Mouse (Mus musculus) ES-Bruce4 (cell line): ENCODE data around the gene 1700037H04Rik. TPM values are rescaled to one million over a fixed set of nuclear protein-coding genes. Genes with fewer than 3 reads are reported as not detected.
A peak's percentile ranks its signal among the peaks of the same experiment; 100 is the strongest.

Experiments used
- H3K27ac ChIP-seq: 2 replicates; pipeline ENCODE4 v1.5.1; 2012; ENCODE audit warnings: low read length, inconsistent platforms; ENCODE audit not compliant: insufficient read depth
- H3K27me3 ChIP-seq: 2 replicates; pipeline ENCODE4 v1.6.1; 2012; ENCODE audit warnings: mild to moderate bottlenecking, low read length, inconsistent platforms; ENCODE audit not compliant: control insufficient read depth, poor library complexity, insufficient read depth, severe bottlenecking
- H3K36me3 ChIP-seq: 2 replicates; pipeline ENCODE4 v1.6.1; 2012; ENCODE audit warnings: inconsistent platforms, mild to moderate bottlenecking, low read length, moderate library complexity; ENCODE audit not compliant: control insufficient read depth, poor library complexity, insufficient read depth, severe bottlenecking
- H3K4me1 ChIP-seq: one replicate; pipeline ENCODE4 v1.8.1; 2011; ENCODE audit warnings: low read length; ENCODE audit not compliant: control insufficient read depth, insufficient read depth
- H3K4me3 ChIP-seq: 2 replicates; pipeline ENCODE4 v1.5.1; 2011; ENCODE audit warnings: low read depth, mild to moderate bottlenecking, low read length
- H3K9ac ChIP-seq: 2 replicates; pipeline ENCODE4 v1.6.1; 2012; ENCODE audit warnings: low read depth, mild to moderate bottlenecking, inconsistent platforms; ENCODE audit not compliant: poor library complexity, severe bottlenecking
- H3K9me3 ChIP-seq: replicated peaks from 2 replicates; pipeline ENCODE4 v1.6.1; 2012; ENCODE audit warnings: mild to moderate bottlenecking, low read length, inconsistent platforms; ENCODE audit not compliant: control insufficient read depth, poor library complexity, insufficient read depth, severe bottlenecking
- CTCF ChIP-seq: IDR thresholded peaks from one replicate; pipeline ENCODE4 v1.8.1; 2011; ENCODE audit warnings: low read depth, low read length
- EP300 ChIP-seq: IDR thresholded peaks from 2 replicates; pipeline ENCODE4 v1.6.1; 2011; ENCODE audit warnings: low read depth, low read length; ENCODE audit not compliant: insufficient read depth
- POLR2A ChIP-seq: IDR thresholded peaks from one replicate; pipeline ENCODE4 v1.8.1; 2011; ENCODE audit warnings: low read length; ENCODE audit not compliant: insufficient read depth
- polyA plus RNA-seq: library from polyadenylated mRNA; stranded (reverse); fragments of >200 nt; gene quantifications from 2 replicates; pipeline ENCODE4 v1.2.4, GENCODE M21; 2011; ENCODE audit warnings: low read depth; ENCODE audit not compliant: missing spikeins, insufficient read depth, insufficient read length

Gene 1700037H04Rik
- polyA plus RNA-seq, 1 experiment = 79.8 TPM

DNA sequence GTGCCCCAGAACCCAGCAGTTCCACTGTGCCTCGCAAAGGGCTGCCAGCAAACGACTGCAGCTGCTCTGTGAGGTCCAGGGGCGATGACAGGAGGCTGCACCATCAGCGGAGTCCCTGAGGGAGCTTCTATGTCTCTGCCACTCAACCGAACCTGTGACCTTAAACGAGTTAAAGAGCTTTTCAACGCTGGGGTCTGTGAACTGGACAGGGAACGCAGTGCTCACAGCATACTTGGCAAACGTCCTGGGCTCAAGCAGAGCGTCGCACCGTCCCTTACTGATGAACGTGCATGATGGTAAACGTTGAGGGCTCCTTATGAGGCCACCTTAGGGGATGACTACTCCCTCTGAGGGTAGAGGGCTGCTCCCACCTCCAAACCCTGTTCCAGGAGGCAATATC lies 26.5 kb upstream of the 1700037H04Rik start:
- Histone ChIP-seq H3K36me3 (no peaks in the 10 kb centered on the region), H3K4me3 (peak overlapping the region; percentile 36), H3K9ac (0 out of 2 replicates have a peak overlapping the region, but pooled peaks have one; percentile 76), H3K4me1 (peaks cover 3% of the 10 kb centered on the region), H3K27ac (no peak overlapping the region), H3K9me3 (no peaks in the 10 kb centered on the region), H3K27me3 (no peaks in the 10 kb centered on the region)
- no peak for TF ChIP-seq POLR2A
- TF ChIP-seq CTCF = no peak
- no peak for TF ChIP-seq EP300

DNA sequence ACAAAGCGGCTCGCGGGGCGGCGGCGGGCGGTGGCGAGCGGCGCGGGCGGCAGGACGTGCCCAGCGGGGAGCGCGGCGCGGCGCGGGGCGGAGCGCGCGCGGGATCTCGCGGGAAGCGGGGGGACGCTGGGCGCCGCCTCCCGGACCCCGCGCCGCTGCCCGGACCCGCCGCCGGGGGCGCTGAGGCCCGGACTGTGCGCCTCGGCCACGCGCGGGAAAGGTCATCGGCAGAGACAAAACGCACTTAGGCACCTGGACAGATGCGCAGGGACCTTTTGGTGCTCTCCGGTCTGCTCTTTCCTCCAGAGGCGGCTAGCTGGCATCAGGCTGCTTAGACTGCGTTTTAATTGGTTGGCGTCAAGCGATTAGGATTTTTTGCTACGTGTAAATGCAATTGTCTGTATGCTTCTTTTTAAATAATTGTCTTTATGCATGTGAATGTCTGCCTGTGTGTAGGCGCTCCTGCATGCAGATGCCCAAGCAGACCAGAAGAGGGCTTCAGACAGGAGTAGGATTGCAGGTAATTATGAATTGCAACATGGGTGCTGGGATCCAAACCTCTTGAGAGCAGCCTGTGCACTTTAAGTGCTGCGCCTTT lies 20.2 kb upstream of the 1700037H04Rik start, which contains the start of gene Cenpb:
Gene Cenpb, minus strand, starts transcription at position 78 of the 598 bp plus-strand sequence.
- peaks cover 4% of the 10 kb centered on the region for H3K4me1 ChIP-seq
- peak within 1 kb of the TSS; percentile 92 for H3K4me3 ChIP-seq
- no peak within 1 kb of the TSS for H3K27ac ChIP-seq
- H3K36me3 ChIP-seq = no peaks in the 10 kb centered on the region
- H3K9me3 ChIP-seq = no peaks in the 10 kb centered on the region
- TF ChIP-seq CTCF (peak; percentile 29), EP300 (0 out of 2 replicates have a peak, but pooled peaks have one; percentile 16), POLR2A (no peak)
- no peaks in the 10 kb centered on the region for H3K27me3 ChIP-seq
- peak within 1 kb of the TSS; percentile 80 for H3K9ac ChIP-seq

DNA sequence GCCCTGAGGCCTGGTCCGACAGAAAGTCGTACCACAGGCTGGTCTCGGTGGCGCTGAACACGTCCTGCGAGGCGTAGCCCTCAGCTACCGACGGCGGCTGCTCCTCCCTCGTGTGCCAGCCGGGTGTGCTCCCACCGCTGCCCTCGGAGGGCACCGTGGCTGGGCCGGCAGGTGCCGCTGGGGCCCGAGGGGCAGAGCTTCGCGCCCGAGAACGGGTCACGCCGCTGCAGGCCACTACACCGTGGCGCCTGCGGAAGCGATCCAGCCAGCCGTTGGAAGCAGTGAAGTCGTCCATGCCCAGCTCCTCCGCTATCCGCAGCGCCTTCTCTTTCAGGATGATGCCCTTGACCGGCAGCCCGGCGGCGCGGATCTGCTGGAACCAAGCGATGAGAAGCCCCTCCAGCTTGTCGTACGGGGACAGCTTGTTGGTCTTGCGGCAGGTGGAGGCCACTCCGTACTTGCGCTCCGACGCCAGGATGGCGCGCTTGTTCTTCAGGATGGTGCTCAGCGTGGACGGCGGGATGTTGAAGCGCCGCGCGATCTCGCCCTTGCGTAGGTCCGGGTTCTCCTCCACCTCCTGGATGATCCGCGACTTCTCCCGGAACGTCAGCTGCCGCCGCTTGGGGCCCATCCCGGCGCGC lies 19.5 kb upstream of the 1700037H04Rik start:
- TF ChIP-seq POLR2A (no peak), CTCF (no peak), EP300 (no peak)
- Histone ChIP-seq H3K4me3 (peak overlapping the region; percentile 92), H3K27ac (no peak overlapping the region), H3K9ac (peak overlapping the region; percentile 80), H3K4me1 (peaks cover 4% of the 10 kb centered on the region), H3K9me3 (no peaks in the 10 kb centered on the region), H3K27me3 (no peaks in the 10 kb centered on the region), H3K36me3 (no peaks in the 10 kb centered on the region)

DNA sequence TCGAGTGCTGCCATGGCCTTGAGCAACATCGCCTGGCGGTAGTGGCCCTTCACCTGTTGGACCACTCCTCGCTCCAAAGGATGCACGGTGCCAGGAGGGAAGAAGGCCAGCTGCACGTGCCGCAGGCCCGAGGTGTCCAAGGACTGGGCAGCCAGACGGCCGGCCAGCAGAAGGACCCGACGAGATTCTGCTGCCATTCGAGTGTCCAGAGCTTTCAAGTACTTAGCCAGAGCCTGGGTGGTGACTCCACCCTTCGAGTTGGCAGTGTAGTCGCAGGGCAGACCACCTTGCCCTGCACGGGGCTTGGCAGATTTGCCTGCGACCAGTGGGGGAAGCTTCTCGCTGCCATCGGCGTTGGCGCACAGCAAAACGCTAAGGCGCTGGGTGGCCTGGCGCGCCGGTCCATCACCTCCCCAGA lies 19.0 kb upstream of the 1700037H04Rik start:
- Histone ChIP-seq H3K9ac (peak overlapping the region; percentile 80), H3K9me3 (no peaks in the 10 kb centered on the region), H3K27ac (no peak overlapping the region), H3K36me3 (no peaks in the 10 kb centered on the region), H3K4me1 (peaks cover 4% of the 10 kb centered on the region), H3K27me3 (no peaks in the 10 kb centered on the region), H3K4me3 (peak overlapping the region; percentile 92)
- no peak for TF ChIP-seq CTCF
- no peak for TF ChIP-seq EP300
- no peak for TF ChIP-seq POLR2A

DNA sequence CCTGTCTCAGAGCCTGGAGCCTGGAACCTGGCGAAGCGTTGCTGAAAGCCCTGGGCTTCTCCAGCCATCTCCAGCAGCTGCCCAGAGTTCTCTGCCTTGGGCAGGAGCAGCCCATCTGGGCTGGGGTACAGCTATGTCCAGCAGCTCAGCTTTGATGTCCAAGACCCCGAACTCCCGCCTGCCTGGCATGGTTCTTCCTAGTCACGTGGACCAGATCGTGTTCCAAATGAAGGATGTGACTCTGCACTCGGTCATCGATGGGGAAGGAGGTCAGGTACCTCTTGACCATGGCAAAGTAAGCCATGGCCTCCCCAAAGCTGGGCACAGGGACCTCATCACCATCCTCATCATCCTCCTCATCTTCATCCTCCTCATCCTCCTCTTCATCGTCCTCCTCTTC lies 18.1 kb upstream of the 1700037H04Rik start:
- Histone ChIP-seq H3K4me3 (no peak overlapping the region), H3K9ac (no peak overlapping the region), H3K27me3 (no peaks in the 10 kb centered on the region), H3K4me1 (peaks cover 4% of the 10 kb centered on the region), H3K36me3 (no peaks in the 10 kb centered on the region), H3K27ac (no peak overlapping the region), H3K9me3 (no peaks in the 10 kb centered on the region)
- TF ChIP-seq POLR2A (no peak), EP300 (no peak), CTCF (no peak)

DNA sequence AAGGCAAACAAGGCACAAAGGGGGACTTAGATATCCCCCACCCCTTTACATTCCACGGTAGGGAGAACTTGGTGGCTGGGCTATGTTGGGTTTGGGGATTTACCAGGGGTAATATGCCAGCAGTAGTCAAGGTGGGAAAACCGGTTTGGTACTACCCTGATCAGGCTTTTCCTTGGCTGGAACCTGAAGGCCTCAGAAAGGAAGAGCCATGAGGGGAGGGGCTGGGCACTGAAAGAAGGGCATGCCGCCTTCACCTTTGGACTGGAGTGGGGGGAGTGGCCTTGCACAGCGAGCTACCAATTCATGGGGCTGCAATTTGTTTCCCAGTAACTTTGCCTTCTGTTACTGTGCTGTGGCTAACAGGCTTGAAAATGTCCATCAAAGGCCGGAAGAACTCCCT lies 16.6 kb upstream of the 1700037H04Rik start:
- H3K27ac ChIP-seq = no peak overlapping the region
- TF ChIP-seq POLR2A (no peak), EP300 (no peak), CTCF (no peak)

More for the DNA sequence above, 16.6 kb upstream of the 1700037H04Rik start:
- peaks cover 6% of the 10 kb centered on the region for H3K4me1 ChIP-seq
- H3K9ac ChIP-seq = no peak overlapping the region
- no peak overlapping the region for H3K4me3 ChIP-seq
- no peaks in the 10 kb centered on the region for H3K9me3 ChIP-seq
- no peaks in the 10 kb centered on the region for H3K36me3 ChIP-seq
- no peaks in the 10 kb centered on the region for H3K27me3 ChIP-seq
